Mouse (Mus musculus): ENCODE measurements at regions not wholly inside any gene's neighbourhood (a gene's known extent, or its start where the extent isn't known, plus 50 kb on each side); places are given as distances from the start of the nearest gene placed in this dataset.

GRCm38 (mm10) chr17:9796225-9796988 is 126.9 kb upstream of the Pabpc6 start:
- Histone ChIP-seq H3K27ac (ENCODE audit: low read depth, low read length) (no peak overlapping the region), H3K27me3 (replicated peaks; ENCODE audit: control insufficient read depth, insufficient read depth, low read length) (no peaks in the 10 kb centered on the region), H3K9me3 (replicated peaks; ENCODE audit: control insufficient read depth, low read length) (no peaks in the 10 kb centered on the region), H3K4me2 (ENCODE audit: low read length) (0 out of 2 replicates have a peak overlapping the region, but pooled peaks have one; percentile 7), H3K4me3 (ENCODE audit: low read depth, low read length) (no peak overlapping the region), H3K9ac (ENCODE audit: low read length) (no peak overlapping the region), H3K36me3 (ENCODE audit: control insufficient read depth, insufficient read depth, low read length) (no peaks in the 10 kb centered on the region), H3K4me1 (ENCODE audit: control insufficient read depth, insufficient read depth, low read length) (peaks cover 5% of the 10 kb centered on the region)
- DNase-seq (ENCODE audit: low spot score) (peak; percentile 44), ATAC-seq (peak; percentile 40; the same call in 1 of the 2 replicates)
- WGBS: 15% methylated on average over 13 of the region's 13 CpGs

GRCm38 (mm10) chr17:9778866-9779265 is 109.3 kb upstream of the Pabpc6 start:
- Histone ChIP-seq H3K27ac (ENCODE audit: low read depth, low read length) (no peak overlapping the region), H3K4me2 (ENCODE audit: low read length) (no peak overlapping the region), H3K9me3 (replicated peaks; ENCODE audit: control insufficient read depth, low read length) (no peaks in the 10 kb centered on the region), H3K4me3 (ENCODE audit: low read depth, low read length) (no peak overlapping the region), H3K9ac (ENCODE audit: low read length) (no peak overlapping the region), H3K4me1 (ENCODE audit: control insufficient read depth, insufficient read depth, low read length) (peaks cover 22% of the 10 kb centered on the region), H3K36me3 (ENCODE audit: control insufficient read depth, insufficient read depth, low read length) (no peaks in the 10 kb centered on the region), H3K27me3 (replicated peaks; ENCODE audit: control insufficient read depth, insufficient read depth, low read length) (no peaks in the 10 kb centered on the region)
- 93% methylated on average over 5 of the region's 5 CpGs for WGBS
- no peak for DNase-seq (ENCODE audit: low spot score)
- ATAC-seq: no peak

GRCm38 (mm10) chr17:9777165-9777564 is 107.6 kb upstream of the Pabpc6 start:
- peak overlapping the region; percentile 84 for H3K27ac ChIP-seq (ENCODE audit: low read depth, low read length)
- no peak overlapping the region for H3K4me2 ChIP-seq (ENCODE audit: low read length)
- H3K9ac ChIP-seq (ENCODE audit: low read length): no peak overlapping the region
- ATAC-seq: no peak
- no peaks in the 10 kb centered on the region for H3K36me3 ChIP-seq (ENCODE audit: control insufficient read depth, insufficient read depth, low read length)
- H3K4me3 ChIP-seq (ENCODE audit: low read depth, low read length): no peak overlapping the region
- no peak for DNase-seq (ENCODE audit: low spot score)
- no peaks in the 10 kb centered on the region for H3K9me3 ChIP-seq (replicated peaks; ENCODE audit: control insufficient read depth, low read length)
- peaks cover 22% of the 10 kb centered on the region for H3K4me1 ChIP-seq (ENCODE audit: control insufficient read depth, insufficient read depth, low read length)
- no peaks in the 10 kb centered on the region for H3K27me3 ChIP-seq (replicated peaks; ENCODE audit: control insufficient read depth, insufficient read depth, low read length)

GRCm38 (mm10) chr17:9776286-9777016 is 106.9 kb upstream of the Pabpc6 start:
- Histone ChIP-seq H3K9me3 (replicated peaks; ENCODE audit: control insufficient read depth, low read length) (no peaks in the 10 kb centered on the region), H3K4me2 (ENCODE audit: low read length) (peak overlapping the region; percentile 23), H3K9ac (ENCODE audit: low read length) (no peak overlapping the region), H3K4me3 (ENCODE audit: low read depth, low read length) (no peak overlapping the region), H3K27ac (ENCODE audit: low read depth, low read length) (peak overlapping the region; percentile 84), H3K4me1 (ENCODE audit: control insufficient read depth, insufficient read depth, low read length) (peaks cover 22% of the 10 kb centered on the region), H3K36me3 (ENCODE audit: control insufficient read depth, insufficient read depth, low read length) (no peaks in the 10 kb centered on the region), H3K27me3 (replicated peaks; ENCODE audit: control insufficient read depth, insufficient read depth, low read length) (no peaks in the 10 kb centered on the region)
- WGBS: 16% methylated on average over 7 of the region's 9 CpGs
- ATAC-seq (peak; percentile 85), DNase-seq (ENCODE audit: low spot score) (peak; percentile 93)

GRCm38 (mm10) chr17:9775668-9776151 is 106.2 kb upstream of the Pabpc6 start:
- H3K4me3 ChIP-seq (ENCODE audit: low read depth, low read length): no peak overlapping the region
- H3K9me3 ChIP-seq (replicated peaks; ENCODE audit: control insufficient read depth, low read length): no peaks in the 10 kb centered on the region
- peaks cover 22% of the 10 kb centered on the region for H3K4me1 ChIP-seq (ENCODE audit: control insufficient read depth, insufficient read depth, low read length)
- H3K4me2 ChIP-seq (ENCODE audit: low read length): peak overlapping the region; percentile 3; the same call in 1 of the 2 replicates
- peak; percentile 90 for ATAC-seq
- H3K9ac ChIP-seq (ENCODE audit: low read length): no peak overlapping the region
- H3K27me3 ChIP-seq (replicated peaks; ENCODE audit: control insufficient read depth, insufficient read depth, low read length): no peaks in the 10 kb centered on the region
- 5% methylated on average over 9 of the region's 9 CpGs for WGBS
- peak; percentile 91 for DNase-seq (ENCODE audit: low spot score)
- H3K27ac ChIP-seq (ENCODE audit: low read depth, low read length): peak overlapping the region; percentile 84
- no peaks in the 10 kb centered on the region for H3K36me3 ChIP-seq (ENCODE audit: control insufficient read depth, insufficient read depth, low read length)

GRCm38 (mm10) chr17:9774740-9775629 is 105.5 kb upstream of the Pabpc6 start:
- ATAC-seq (peak; percentile 47; the same call in 1 of the 2 replicates), DNase-seq (ENCODE audit: low spot score) (peak; percentile 72)
- Histone ChIP-seq H3K9ac (ENCODE audit: low read length) (no peak overlapping the region), H3K4me3 (ENCODE audit: low read depth, low read length) (no peak overlapping the region), H3K9me3 (replicated peaks; ENCODE audit: control insufficient read depth, low read length) (no peaks in the 10 kb centered on the region), H3K27ac (ENCODE audit: low read depth, low read length) (peak overlapping the region; percentile 84), H3K4me1 (ENCODE audit: control insufficient read depth, insufficient read depth, low read length) (peaks cover 22% of the 10 kb centered on the region), H3K36me3 (ENCODE audit: control insufficient read depth, insufficient read depth, low read length) (no peaks in the 10 kb centered on the region), H3K27me3 (replicated peaks; ENCODE audit: control insufficient read depth, insufficient read depth, low read length) (no peaks in the 10 kb centered on the region), H3K4me2 (ENCODE audit: low read length) (peak overlapping the region; percentile 3; the same call in 1 of the 2 replicates)
- 43% methylated on average over 11 of the region's 11 CpGs for WGBS

- WGBS: 75% methylated on average over 2 of the region's 2 CpGs
- Histone ChIP-seq H3K27ac (ENCODE audit: low read depth, low read length) (no peak overlapping the region), H3K4me3 (ENCODE audit: low read depth, low read length) (no peak overlapping the region), H3K9me3 (replicated peaks; ENCODE audit: control insufficient read depth, low read length) (no peaks in the 10 kb centered on the region), H3K9ac (ENCODE audit: low read length) (no peak overlapping the region), H3K4me2 (ENCODE audit: low read length) (no peak overlapping the region), H3K27me3 (replicated peaks; ENCODE audit: control insufficient read depth, insufficient read depth, low read length) (no peaks in the 10 kb centered on the region), H3K36me3 (ENCODE audit: control insufficient read depth, insufficient read depth, low read length) (no peaks in the 10 kb centered on the region), H3K4me1 (ENCODE audit: control insufficient read depth, insufficient read depth, low read length) (peaks cover 22% of the 10 kb centered on the region)
- ATAC-seq: no peak
- no peak for DNase-seq (ENCODE audit: low spot score)
Measured at GRCm38 (mm10) chr17:9773744-9774143, 104.2 kb upstream of the Pabpc6 start.

GRCm38 (mm10) chr17:9768275-9768674 is 98.8 kb upstream of the Pabpc6 start:
- no peak overlapping the region for H3K4me3 ChIP-seq (ENCODE audit: low read depth, low read length)
- no peaks in the 10 kb centered on the region for H3K36me3 ChIP-seq (ENCODE audit: control insufficient read depth, insufficient read depth, low read length)
- H3K9me3 ChIP-seq (replicated peaks; ENCODE audit: control insufficient read depth, low read length): no peaks in the 10 kb centered on the region
- H3K4me1 ChIP-seq (ENCODE audit: control insufficient read depth, insufficient read depth, low read length): peaks cover 15% of the 10 kb centered on the region
- H3K9ac ChIP-seq (ENCODE audit: low read length): no peak overlapping the region
- no peak overlapping the region for H3K27ac ChIP-seq (ENCODE audit: low read depth, low read length)
- DNase-seq (ENCODE audit: low spot score): no peak
- no peak overlapping the region for H3K4me2 ChIP-seq (ENCODE audit: low read length)
- ATAC-seq: no peak
- H3K27me3 ChIP-seq (replicated peaks; ENCODE audit: control insufficient read depth, insufficient read depth, low read length): no peaks in the 10 kb centered on the region

Measured in forebrain, embryonic 14.5 days (tissue).